Mouse (Mus musculus) midbrain, embryonic 14.5 days (tissue): ENCODE data around the gene Cacng4. TPM values are rescaled to one million over a fixed set of nuclear protein-coding genes. Genes with fewer than 3 reads are reported as not detected.

Experiments
- ATAC-seq: fragments of 200-750 bp; cut with Nextera tagmentation; 2 replicates; pipeline ENCODE4 v1.8.0; 2017; ENCODE audit warnings: moderate number of reproducible peaks, moderate library complexity; ENCODE audit not compliant: low FRiP score, low TSS enrichment
- DNase-seq: peaks from one replicate; pipeline ENCODE4 v3.0.0-alpha.2; 2015
- H3K27ac ChIP-seq: fragments of 300-500 bp; sonication (generic); replicated peaks from 2 replicates; pipeline ENCODE4 v1.5.1; 2014; ENCODE audit warnings: mild to moderate bottlenecking, low read depth, low read length, moderate library complexity
- H3K27me3 ChIP-seq: fragments of 300-500 bp; sonication (generic); 2 replicates; pipeline ENCODE4 v1.6.1; 2014; ENCODE audit warnings: low read length, control low read depth, mixed read lengths; ENCODE audit not compliant: control insufficient read depth, insufficient read depth
- H3K36me3 ChIP-seq: fragments of 300-500 bp; sonication (generic); 2 replicates; pipeline ENCODE4 v1.6.1; 2014; ENCODE audit warnings: low read length, control low read depth; ENCODE audit not compliant: control insufficient read depth, insufficient read depth
- H3K4me1 ChIP-seq: fragments of 300-500 bp; sonication (generic); 2 replicates; pipeline ENCODE4 v1.6.1; 2014; ENCODE audit warnings: mild to moderate bottlenecking, antibody characterized with exemption, low read length, control low read depth; ENCODE audit not compliant: control insufficient read depth, insufficient read depth
- H3K4me2 ChIP-seq: fragments of 300-500 bp; sonication (generic); 2 replicates; pipeline ENCODE4 v1.6.1; 2014; ENCODE audit warnings: mild to moderate bottlenecking, low read length, moderate library complexity
- H3K4me3 ChIP-seq: fragments of 300-500 bp; sonication (generic); replicated peaks from 2 replicates; pipeline ENCODE4 v1.5.1; 2014; ENCODE audit warnings: low read depth, low read length
- H3K9ac ChIP-seq: fragments of 300-500 bp; sonication (generic); replicated peaks from 2 replicates; pipeline ENCODE4 v1.6.1; 2014; ENCODE audit warnings: mild to moderate bottlenecking, low read length, moderate library complexity
- H3K9me3 ChIP-seq: fragments of 300-500 bp; sonication (generic); 2 replicates; pipeline ENCODE4 v1.6.1; 2016; ENCODE audit warnings: low read length, control low read depth, mixed read lengths; ENCODE audit not compliant: control insufficient read depth
- WGBS: fragments of 180-500 bp; shearing (Covaris S2); extraction: QIAGEN DNeasy Blood & Tissue Kit; methylation state at CpG from one replicate; pipeline ENCODE4 v1.1.7; 2014; 5-methylcytosine and 5-hydroxymethylcytosine counted together
- polyA plus RNA-seq: library from polyadenylated mRNA; unstranded; fragments of >200 nt; fragmentation: Nextera tagmentation; extraction: Ambion mirVana; gene quantifications from 2 replicates; pipeline ENCODE4 v1.2.1, GENCODE M21; 2014

The Cacng4 gene
- polyA plus RNA-seq, 1 experiment from 2014 or later = 66.4 TPM

DNA sequence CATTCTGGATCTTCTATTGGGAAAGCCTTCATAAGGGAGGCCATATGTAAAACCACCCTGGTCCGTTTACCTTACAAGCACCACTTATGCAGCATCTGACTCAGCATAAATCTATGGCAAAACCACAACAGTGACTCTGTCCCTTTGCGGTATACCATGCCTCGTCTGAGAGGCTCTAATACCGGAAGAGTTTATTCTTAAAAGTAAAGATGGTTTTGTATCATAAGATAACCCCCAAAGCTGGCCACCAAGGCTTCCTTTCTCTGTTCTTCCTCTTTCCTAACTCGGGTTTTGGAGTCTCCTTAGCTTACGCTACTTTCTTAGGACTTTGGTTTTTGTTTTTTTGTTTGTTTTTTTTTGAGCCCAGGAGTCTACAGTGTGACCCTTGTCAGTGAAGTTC lies 101.0 kb downstream of the Cacng4 start:
- Histone ChIP-seq H3K4me1 (no peaks in the 10 kb centered on the region), H3K27ac (no peak overlapping the region), H3K36me3 (peaks cover 2% of the 10 kb centered on the region), H3K4me2 (no peak overlapping the region), H3K9me3 (no peaks in the 10 kb centered on the region), H3K27me3 (no peaks in the 10 kb centered on the region), H3K9ac (no peak overlapping the region), H3K4me3 (no peak overlapping the region)
- WGBS = 84% methylated on average over 6 of the region's 6 CpGs
- DNase-seq (no peak), ATAC-seq (no peak)

DNA sequence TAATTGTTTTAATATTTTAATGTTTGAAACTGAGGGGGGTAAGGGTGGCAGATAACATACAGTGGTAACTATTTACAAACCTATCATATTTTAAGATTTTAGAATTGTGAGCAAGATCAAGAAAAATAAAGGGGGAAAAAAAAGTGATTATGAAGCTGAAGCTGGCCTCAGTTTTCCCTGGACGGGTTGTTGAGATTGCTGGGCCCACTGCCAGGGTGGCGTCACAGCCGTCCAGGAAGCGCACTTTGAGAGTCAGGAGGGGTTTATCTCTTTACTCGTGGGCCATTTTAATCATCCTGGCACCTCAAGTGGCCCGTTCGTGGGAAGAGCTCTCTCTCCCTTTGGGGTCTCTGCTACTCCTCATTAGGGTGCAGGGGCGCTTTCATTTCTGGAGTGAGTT lies 102.8 kb downstream of the Cacng4 start:
- peaks cover 7% of the 10 kb centered on the region for H3K36me3 ChIP-seq
- H3K27me3 ChIP-seq = no peaks in the 10 kb centered on the region
- no peak overlapping the region for H3K9ac ChIP-seq
- ATAC-seq (no peak), DNase-seq (peak; percentile 25)
- no peak overlapping the region for H3K27ac ChIP-seq
- H3K4me2 ChIP-seq = no peak overlapping the region
- H3K4me3 ChIP-seq = no peak overlapping the region
- H3K9me3 ChIP-seq = no peaks in the 10 kb centered on the region
- WGBS = 70% methylated on average over 8 of the region's 8 CpGs
- no peaks in the 10 kb centered on the region for H3K4me1 ChIP-seq

DNA sequence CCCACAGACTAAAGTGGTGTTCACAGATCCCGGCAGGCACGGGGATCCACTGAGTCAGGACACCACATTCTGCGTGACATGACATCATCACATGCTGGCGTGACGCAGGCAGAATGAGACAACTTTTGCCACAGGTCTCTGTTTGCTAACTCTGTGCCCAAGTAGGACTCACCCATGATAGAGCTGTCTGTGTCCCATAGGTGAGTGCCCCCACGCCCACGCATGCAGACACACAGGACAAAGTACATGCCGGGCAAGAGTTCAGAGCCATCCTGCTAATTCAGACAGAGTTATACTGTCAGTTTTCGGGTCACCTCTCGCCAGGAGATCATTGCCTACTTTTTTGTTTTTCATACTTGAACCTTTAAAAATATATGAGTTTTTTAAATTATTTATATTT lies 105.9 kb downstream of the Cacng4 start:
- WGBS = 97% methylated on average over 10 of the region's 10 CpGs
- H3K4me1 ChIP-seq = peaks cover 8% of the 10 kb centered on the region
- DNase-seq = no peak
- no peak overlapping the region for H3K4me3 ChIP-seq
- H3K27me3 ChIP-seq = no peaks in the 10 kb centered on the region
- H3K27ac ChIP-seq = no peak overlapping the region
- no peaks in the 10 kb centered on the region for H3K9me3 ChIP-seq
- H3K36me3 ChIP-seq = peaks cover 21% of the 10 kb centered on the region
- H3K9ac ChIP-seq = no peak overlapping the region
- no peak for ATAC-seq
- H3K4me2 ChIP-seq = no peak overlapping the region

DNA sequence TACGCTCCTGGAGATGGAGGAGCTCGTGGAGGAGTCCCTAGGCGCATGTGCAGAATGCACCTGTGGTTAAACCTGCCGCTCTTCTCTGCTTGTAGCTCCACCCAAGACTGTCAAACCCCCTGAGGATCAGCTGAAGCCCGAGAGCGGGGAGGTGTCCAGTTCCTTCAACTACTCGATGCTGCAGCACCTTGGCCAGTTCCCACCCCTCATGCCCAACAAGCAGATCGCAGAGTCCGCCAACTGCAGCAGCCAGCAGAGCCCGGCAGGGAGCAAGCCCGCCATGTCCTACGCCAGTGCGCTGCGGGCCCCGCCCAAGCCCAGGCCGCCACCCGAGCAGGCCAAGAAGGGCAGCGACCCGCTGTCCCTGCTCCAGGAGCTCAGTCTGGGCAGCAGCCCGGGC lies 108.1 kb downstream of the Cacng4 start:
- no peak overlapping the region for H3K4me2 ChIP-seq
- H3K9me3 ChIP-seq = no peaks in the 10 kb centered on the region
- ATAC-seq (no peak), DNase-seq (no peak)
- H3K36me3 ChIP-seq = peaks cover 21% of the 10 kb centered on the region
- H3K27ac ChIP-seq = no peak overlapping the region
- H3K4me3 ChIP-seq = no peak overlapping the region
- no peaks in the 10 kb centered on the region for H3K27me3 ChIP-seq
- H3K9ac ChIP-seq = no peak overlapping the region
- 89% methylated on average over 20 of the region's 20 CpGs for WGBS
- H3K4me1 ChIP-seq = peaks cover 27% of the 10 kb centered on the region

DNA sequence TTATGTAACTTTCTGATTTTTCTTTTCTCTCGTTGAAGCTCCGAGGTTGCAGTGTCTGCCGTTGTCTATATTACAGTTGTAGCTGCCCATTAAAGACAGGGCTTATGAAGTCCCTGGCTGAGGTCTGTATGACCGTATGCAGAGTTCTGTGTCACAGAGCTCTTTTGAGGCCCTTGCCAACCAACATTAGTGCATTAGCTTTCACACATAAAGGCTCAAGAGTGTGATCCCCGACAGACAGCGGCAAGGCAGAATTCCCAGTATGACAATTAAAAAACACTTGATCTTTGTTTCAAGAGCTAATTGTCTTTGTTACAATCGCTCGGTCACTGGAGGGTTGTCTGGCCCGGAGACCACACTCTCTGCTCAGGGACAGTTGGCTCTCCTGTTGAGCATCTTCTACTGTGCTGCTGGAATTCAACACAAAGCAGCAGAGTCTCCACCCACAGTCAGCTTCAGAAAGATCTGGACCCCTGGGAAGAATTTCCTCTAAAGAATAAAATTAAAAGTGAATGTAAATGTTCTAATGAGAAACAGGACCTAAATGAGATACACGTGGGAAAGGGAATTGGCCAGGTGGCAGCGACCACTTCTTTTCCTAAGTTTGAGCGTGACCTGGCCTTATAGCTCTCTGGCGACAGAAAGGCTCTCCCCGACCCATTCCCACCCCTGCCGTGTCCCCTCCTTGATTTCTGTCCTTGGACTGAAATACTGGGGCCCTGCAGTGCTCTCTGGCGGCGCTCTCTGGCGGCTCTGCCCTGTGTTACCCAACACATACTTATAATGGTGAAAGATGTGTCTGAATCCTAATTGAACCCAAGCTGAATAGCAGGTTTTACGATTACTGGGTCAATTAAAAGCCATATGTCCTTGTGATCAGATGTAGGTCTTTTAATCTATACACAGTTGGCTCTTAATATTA lies 110.6 kb downstream of the Cacng4 start:
- H3K27ac ChIP-seq = peak overlapping the region; percentile 61
- peak; percentile 46 for DNase-seq
- ATAC-seq = no peak; the same call in 1 of the 2 replicates
- H3K9me3 ChIP-seq = no peaks in the 10 kb centered on the region
- H3K27me3 ChIP-seq = no peaks in the 10 kb centered on the region
- no peak overlapping the region for H3K4me2 ChIP-seq
- H3K9ac ChIP-seq = no peak overlapping the region
- H3K4me3 ChIP-seq = no peak overlapping the region
- peaks cover 21% of the 10 kb centered on the region for H3K36me3 ChIP-seq
- 45% methylated on average over 19 of the region's 19 CpGs for WGBS
- peaks cover 27% of the 10 kb centered on the region for H3K4me1 ChIP-seq

DNA sequence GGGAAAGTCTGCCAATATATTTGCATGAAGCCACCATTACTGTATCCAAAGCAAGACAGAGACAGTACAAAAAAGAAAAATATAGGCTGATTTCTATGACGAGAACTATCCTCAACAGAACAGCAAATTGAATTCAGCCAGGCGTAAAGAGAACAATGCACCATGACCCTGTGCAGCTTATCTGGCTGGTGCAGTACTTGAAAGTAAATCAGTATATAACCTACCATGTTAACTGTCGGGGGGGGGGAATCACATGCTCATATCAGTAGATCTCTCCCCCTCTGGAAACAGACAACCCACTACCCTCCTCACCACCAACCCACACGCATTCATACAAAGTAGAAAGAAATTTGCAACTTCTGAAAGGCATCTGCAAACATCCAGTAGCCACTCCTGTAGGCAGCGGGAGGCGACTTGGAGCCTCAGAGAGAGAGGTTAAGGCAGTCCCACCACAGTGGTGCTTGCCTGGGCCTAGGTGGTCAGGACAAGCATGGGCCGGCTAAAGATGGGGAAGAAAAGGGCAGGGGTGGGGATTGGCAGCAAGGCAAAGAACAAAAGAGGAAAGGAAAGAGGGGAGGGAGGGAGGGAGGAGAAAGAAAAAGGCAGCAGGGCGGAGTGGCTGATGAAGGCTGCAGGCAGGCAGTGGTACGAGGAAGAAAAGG lies 111.5 kb downstream of the Cacng4 start:
- Histone ChIP-seq H3K4me1 (peaks cover 27% of the 10 kb centered on the region), H3K36me3 (peaks cover 16% of the 10 kb centered on the region), H3K9ac (no peak overlapping the region), H3K4me3 (no peak overlapping the region), H3K9me3 (no peaks in the 10 kb centered on the region), H3K4me2 (no peak overlapping the region), H3K27me3 (no peaks in the 10 kb centered on the region), H3K27ac (peak overlapping the region; percentile 61)
- WGBS = 25% methylated on average over 9 of the region's 9 CpGs
- DNase-seq = peak; percentile 61
- ATAC-seq = no peak

Other genes starting within 250 kb of the Cacng4 start
- gene Helz, start 246.6 kb downstream of the Cacng4 start, polyA plus RNA-seq = 17.8 and 23.4 TPM in 2 replicates
- gene Cacng1, start 78.0 kb downstream of the Cacng4 start, polyA plus RNA-seq = 0.45 and 0.46 TPM in 2 replicates
- gene Cacng5, start 120.5 kb upstream of the Cacng4 start, polyA plus RNA-seq = 7.6 and 8.4 TPM in 2 replicates